ENCODE assay signal across 14 mouse cellular contexts in genomic region chr1:178768976-178769375, GRCm38 (mm10).
"Had no signal": no experiment of that assay in that cellular context is flagged by ENCODE, and none has a peak within 500 bp of the region (broad histone marks: within the 10 kb centered on the region; RNA-seq: fewer than 3 reads in every experiment).

No protein-coding gene starts in this region.

- H3K27me3 ChIP-seq: kidney, embryonic 15.5 days had no signal

- H3K9ac ChIP-seq: kidney, embryonic 15.5 days; liver, postnatal 0 days; lung, embryonic 14.5 days had no signal

- H3K36me3 ChIP-seq: kidney, embryonic 15.5 days had no signal

- H3K4me3 ChIP-seq: kidney, embryonic 15.5 days; left cerebral cortex, adult 2 months had no signal

- H3K9me3 ChIP-seq: kidney, embryonic 15.5 days had no signal

- ATAC-seq: liver, postnatal 0 days had no signal

- H3K4me1 ChIP-seq: kidney, embryonic 15.5 days had no signal

- H3K27ac ChIP-seq: kidney, embryonic 15.5 days; left cerebral cortex, adult 2 months had no signal

- H3K4me2 ChIP-seq: kidney, embryonic 15.5 days; lung, embryonic 14.5 days; midbrain, embryonic 11.5 days had no signal

- DNase-seq: kidney, adult 8-10 months; kidney, postnatal 10 days; kidney, postnatal 36 days; layer of hippocampus, postnatal 36 days; liver, postnatal 0 days; lung, embryonic 14.5 days; lung, postnatal 10 days; lung, postnatal 4 days; midbrain, embryonic 14.5 days; thymus, adult 18-20 months; thymus, postnatal 36 days had no signal
